Comparison of ENCODE assay signal across 8 mouse cellular contexts in genomic region chr11:55023049-55023564, GRCm38 (mm10). TPM values are rescaled to one million over a fixed set of nuclear protein-coding genes. Genes with fewer than 3 reads are reported as not detected.
DNase-seq lines count a peak whose midpoint lies in the region; ATAC-seq and TF ChIP-seq lines count a peak whose summit lies in the region.

No protein-coding gene starts in this region.

- H3K27ac ChIP-seq in hindbrain, embryonic 13.5 days: peak overlapping the region; percentile 92
- peak overlapping the region; percentile 64 for H3K27ac ChIP-seq in left cerebral cortex, adult 2 months

- peak overlapping the region; percentile 0; the same call in 1 of the 2 replicates for H3K4me2 ChIP-seq in hindbrain, embryonic 13.5 days

- ATAC-seq in hindbrain, embryonic 13.5 days (ENCODE audit: low FRiP score): peak; percentile 81
- ATAC-seq in megakaryocyte, adult 5-6 weeks (ENCODE audit: poor library complexity, severe bottlenecking): peak; percentile 87

- intact Hi-C loops in left cerebral cortex, adult 2 months (cut with DNase I): no loop called here

- 14% methylated on average over 10 of the region's 10 CpGs for WGBS in hindbrain, embryonic 13.5 days

- H3K27me3 ChIP-seq in hindbrain, embryonic 13.5 days: no peaks in the 10 kb centered on the region

- no peak overlapping the region for H3K4me3 ChIP-seq in hindbrain, embryonic 13.5 days
- H3K4me3 ChIP-seq in left cerebral cortex, adult 2 months: no peak overlapping the region

- H3K9me3 ChIP-seq in hindbrain, embryonic 13.5 days: no peaks in the 10 kb centered on the region

- 0 out of 2 replicates have a peak overlapping the region, but pooled peaks have one; percentile 0 for H3K9ac ChIP-seq in hindbrain, embryonic 13.5 days

- TF ChIP-seq CTCF in left cerebral cortex, adult 2 months (IDR thresholded peaks at IDR 0.05): no peak

- H3K36me3 ChIP-seq in hindbrain, embryonic 13.5 days: no peaks in the 10 kb centered on the region

- peak; percentile 60 for DNase-seq in MEL-GATA-1-ER (ENCODE audit: extremely low read depth, low read depth)
- peak; percentile 76 to 89 for DNase-seq in cerebellum, postnatal 10 days
- DNase-seq in frontal cortex, postnatal 25 days (ENCODE audit: low spot score in 2 of 2): peak; percentile 55 to 57
- peak; percentile 51 to 67 for DNase-seq in left cerebral cortex, adult 2 months (ENCODE audit: extremely low spot score in 1 of 2, low spot score in 2 of 2)
- peak; percentile 67 for DNase-seq in right cerebral cortex, adult 18-20 months
- DNase-seq in urinary bladder, adult 18-20 months (ENCODE audit: low spot score in 2 of 2): peak; percentile 35 to 73

- H3K4me1 ChIP-seq in hindbrain, embryonic 13.5 days (replicated peaks): peaks cover 60% of the 10 kb centered on the region

RNA-seq across cellular contexts. Expression of gene Anxa6, which starts 10.1 kb away (rescaled TPM):
- polyA plus RNA-seq in hindbrain, embryonic 13.5 days (2015; fragmentation: Nextera tagmentation; extraction: Ambion mirVana): 59.3 and 61.1 TPM in 2 replicates
- total RNA-seq in left cerebral cortex, adult 2 months (2021): 10 to 100 TPM; 85.5 to 86.7 TPM
- 112 and 126 TPM in 2 replicates for total RNA-seq in megakaryocyte, adult 5-6 weeks (2015)
- 230 and 245 TPM in 2 replicates for total RNA-seq in megakaryocyte, adult 5-6 weeks (2017)

RNA-seq across cellular contexts. Expression of gene Ccdc69, which starts 54.8 kb away (rescaled TPM):
- polyA plus RNA-seq in hindbrain, embryonic 13.5 days (2015; fragmentation: Nextera tagmentation; extraction: Ambion mirVana): 0.22 and 0.31 TPM in 2 replicates
- total RNA-seq in left cerebral cortex, adult 2 months (2021): under 1 TPM in 1 of 2 experiments, not detected in 1; 0.32 TPM
- 35.5 and 36.2 TPM in 2 replicates for total RNA-seq in megakaryocyte, adult 5-6 weeks (2015)
- 32.6 and 35.6 TPM in 2 replicates for total RNA-seq in megakaryocyte, adult 5-6 weeks (2017)

Comparison
In these comparisons a context has a peak if more than half of its experiments do, and no peak if none do; other contexts are left out.
1. RNA of gene Ccdc69, which starts 54.8 kb away (total RNA-seq): 32.6 to 36.2 TPM in megakaryocyte, adult 5-6 weeks; 0.32 TPM in left cerebral cortex, adult 2 months; every median in the first group is over 10 times any median in the second.
2. Peak in every context shown above with its lines, with median percentiles within 50 percentile points of each other: DNase-seq.